Mouse (Mus musculus) ES-E14 (cell line): Measurements from ENCODE around the gene Gm14862.

Experiments used
- CHD2 ChIP-seq: IDR thresholded peaks from 2 replicates; pipeline ENCODE4 v1.6.1; 2014; ENCODE audit warnings: mild to moderate bottlenecking, low read depth, low read length, inconsistent platforms
- HCFC1 ChIP-seq: IDR thresholded peaks from 2 replicates; pipeline ENCODE4 v1.6.1; 2012; ENCODE audit warnings: low read length, inconsistent platforms, borderline replicate concordance; ENCODE audit not compliant: insufficient read depth
- MAFK ChIP-seq: IDR thresholded peaks from 2 replicates; pipeline ENCODE4 v1.6.1; 2014; ENCODE audit warnings: mild to moderate bottlenecking, low read depth, low read length, inconsistent platforms; ENCODE audit not compliant: insufficient read depth
- ZC3H11A ChIP-seq: IDR thresholded peaks from 2 replicates; pipeline ENCODE4 v1.6.1; 2012; ENCODE audit warnings: low read depth, mild to moderate bottlenecking, inconsistent platforms, low read length, borderline replicate concordance
- ZNF384 ChIP-seq: IDR thresholded peaks from 2 replicates; pipeline ENCODE4 v1.6.1; 2012; ENCODE audit warnings: low read depth, low read length, inconsistent platforms

GRCm38 (mm10) chrX:9273377-9274002, 16.8 kb upstream of the Gm14862 start:
- no peak for TF ChIP-seq ZC3H11A
- TF ChIP-seq CHD2, result no peak
- TF ChIP-seq HCFC1, result no peak
- TF ChIP-seq ZNF384, result no peak
- TF ChIP-seq MAFK, result no peak
